Mouse (Mus musculus) B cell, adult 67 days (primary cell): ENCODE results near the gene Chchd10. TPM values are rescaled to one million over a fixed set of nuclear protein-coding genes. Genes with fewer than 3 reads are reported as not detected.

ENCODE experiments used
- total RNA-seq, 2 experiments: library from RNA; stranded (reverse); gene quantifications; 4 replicates each; pipeline ENCODE4 v1.2.4; 2023

The Chchd10 gene
- total RNA-seq, result 100 to 1,000 TPM; 151 to 169 TPM

GRCm38 (mm10) chr10:75932891-75933290, at the start of gene Chchd10:
Gene Chchd10, plus strand, starts transcription at chr10:75933130.

GRCm38 (mm10) chr10:75893089-75893750, 39.7 kb upstream of the Chchd10 start, which contains the start of gene Derl3:
Gene Derl3, plus strand, starts transcription at chr10:75893413.

GRCm38 (mm10) chr10:75921026-75921725, 11.8 kb upstream of the Chchd10 start, which contains the start of gene Smarcb1:
Gene Smarcb1, minus strand, starts transcription at chr10:75921617.

DNA sequence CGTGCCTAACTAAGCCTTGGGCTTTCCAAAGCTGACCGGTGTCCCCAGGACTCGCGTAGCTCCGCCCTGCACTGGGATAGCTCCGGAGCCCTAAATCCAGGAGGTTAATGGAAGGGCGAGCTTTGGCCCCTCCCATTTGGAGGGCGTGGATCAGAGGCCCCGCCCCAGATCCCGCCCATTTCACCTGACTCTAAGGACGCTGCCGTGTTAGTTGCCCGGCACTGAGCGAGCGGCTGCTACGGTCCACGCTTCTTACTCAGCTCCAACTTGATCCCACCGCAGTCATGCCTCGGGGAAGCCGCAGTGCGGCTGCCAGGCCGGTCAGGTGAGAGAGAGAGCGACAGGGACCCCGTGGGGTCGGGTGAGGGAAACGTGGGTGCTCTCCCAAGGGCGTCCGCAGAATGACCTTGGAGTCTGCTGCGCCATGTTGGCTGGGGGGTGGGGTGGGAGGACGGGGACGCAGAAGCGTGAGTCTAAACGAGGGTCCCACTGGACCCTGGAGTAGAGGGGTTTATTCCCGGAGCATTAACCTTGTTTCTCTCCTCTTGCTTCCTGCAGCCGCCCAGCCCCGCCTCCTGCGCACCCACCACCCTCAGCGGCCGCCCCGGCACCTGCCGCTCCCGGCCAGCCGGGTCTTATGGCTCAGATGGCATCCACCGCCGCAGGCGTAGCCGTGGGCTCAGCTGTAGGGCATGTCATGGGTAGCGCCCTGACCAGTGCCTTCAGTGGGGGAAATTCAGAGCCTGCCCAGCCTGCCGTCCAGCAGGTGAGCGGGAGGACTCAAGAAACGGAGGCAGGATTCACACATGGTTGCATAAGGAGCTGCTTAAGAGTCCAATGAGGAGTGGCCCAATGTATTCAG, 3.0 kb downstream of the Chchd10 start, which contains the start of gene Mmp11:
Gene Mmp11, minus strand, starts transcription at position 817 of the 862 bp plus-strand sequence.

DNA sequence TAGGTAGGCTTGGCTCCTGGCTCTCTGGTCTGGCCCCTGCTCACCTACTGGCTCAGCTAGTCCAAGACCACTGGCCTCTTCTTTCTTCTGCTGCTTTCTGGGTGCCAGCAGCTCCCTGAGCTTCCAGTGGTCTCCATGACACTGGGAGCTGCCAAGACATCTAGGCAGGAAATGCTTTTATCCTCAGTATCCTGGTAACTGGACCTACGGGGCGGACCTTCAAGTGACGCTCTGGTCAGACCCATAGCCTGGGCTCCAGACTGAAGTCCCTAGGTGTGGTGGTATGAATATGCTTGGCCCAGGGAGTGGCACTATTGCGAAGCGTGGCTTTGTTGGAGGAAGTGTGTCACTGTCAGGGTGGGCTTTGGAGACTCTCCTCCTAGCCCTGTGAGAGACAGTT, 7.6 kb downstream of the Chchd10 start, which contains the start of gene Gm867:
Gene Gm867, minus strand, starts transcription at position 153 of the 400 bp plus-strand sequence.

GRCm38 (mm10) chr10:75942736-75943477, 10.0 kb downstream of the Chchd10 start, which contains the start of gene Vpreb3:
Gene Vpreb3, plus strand, starts transcription at chr10:75943057.

DNA sequence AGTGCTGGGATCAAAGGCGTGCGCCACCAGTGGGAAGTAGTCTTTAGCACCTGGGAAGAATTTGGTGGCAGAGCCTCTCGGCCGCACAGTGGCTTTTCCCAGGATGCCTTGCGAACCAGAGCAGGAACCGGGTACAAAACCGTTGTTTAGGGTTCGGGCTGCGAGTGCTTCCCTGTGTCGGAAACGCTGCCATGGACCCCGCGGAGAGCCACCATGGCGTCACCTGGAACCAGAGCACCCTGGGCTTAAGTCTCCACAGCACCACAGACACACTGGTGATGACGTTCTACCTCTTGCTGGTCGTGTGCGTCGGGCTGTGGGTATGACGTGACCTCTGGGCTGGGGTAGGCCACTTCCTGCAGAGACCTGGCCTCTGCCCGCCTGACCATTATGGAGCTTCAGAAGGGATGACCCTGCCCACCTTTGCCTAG, 21.5 kb downstream of the Chchd10 start, which contains the start of gene Gm5134:
Gene Gm5134, plus strand, starts transcription at position 134 of the 431 bp plus-strand sequence.

Other genes starting within 250 kb of the Chchd10 start
- 100 to 1,000 TPM in 1 of 2 experiments, 10 to 100 TPM in 1; 99.7 to 119 TPM for gene Cabin1, start 168.8 kb upstream of the Chchd10 start, total RNA-seq
- 10 to 100 TPM; 32.0 to 36.7 TPM for gene Ddt, start 159.7 kb upstream of the Chchd10 start, total RNA-seq
- not detected for gene Gm20441, start 152.2 kb upstream of the Chchd10 start, total RNA-seq
- gene Gstt3, start 151.7 kb upstream of the Chchd10 start, total RNA-seq, result 10 to 100 TPM in 1 of 2 experiments, 1 to 10 TPM in 1; 9.0 to 10.6 TPM
- not detected for gene Gstt1, start 134.5 kb upstream of the Chchd10 start, total RNA-seq
- gene Gstt4, start 110.6 kb upstream of the Chchd10 start, total RNA-seq, result not detected
- 10 to 100 TPM; 35.1 to 35.2 TPM for gene Gstt2, start 95.7 kb upstream of the Chchd10 start, total RNA-seq
- gene Mif, start 72.9 kb upstream of the Chchd10 start, total RNA-seq, result 100 to 1,000 TPM; 202 to 212 TPM
- gene Derl3, start 39.7 kb upstream of the Chchd10 start, total RNA-seq, result 10 to 100 TPM in 1 of 2 experiments, 1 to 10 TPM in 1; 8.3 to 12.2 TPM
- 10 to 100 TPM; 80.2 to 89.9 TPM for gene Smarcb1, start 11.5 kb upstream of the Chchd10 start, total RNA-seq
- gene Mmp11, start 3.4 kb downstream of the Chchd10 start, total RNA-seq, result 1 to 10 TPM; 4.2 to 6.4 TPM
- gene Gm867, start 7.5 kb downstream of the Chchd10 start, total RNA-seq, result not detected
- gene Vpreb3, start 9.9 kb downstream of the Chchd10 start, total RNA-seq, result 100 to 1,000 TPM; 118 to 155 TPM
- gene Gm5134, start 21.4 kb downstream of the Chchd10 start, total RNA-seq, result 1 to 10 TPM in 1 of 2 experiments, under 1 TPM in 1; 0.73 to 1.3 TPM
- gene Zfp280b, start 99.5 kb downstream of the Chchd10 start, total RNA-seq, result 10 to 100 TPM; 18.5 to 20.8 TPM
- gene Slc5a4b, start 177.8 kb downstream of the Chchd10 start, total RNA-seq, result under 1 TPM in 1 of 2 experiments, not detected in 1; 0.17 TPM
- gene Slc5a4a, start 214.3 kb downstream of the Chchd10 start, total RNA-seq, result not detected